Mouse (Mus musculus) intestine, embryonic 16.5 days (tissue): ENCODE data around the gene Kmt5c. TPM values are rescaled to one million over a fixed set of nuclear protein-coding genes. Genes with fewer than 3 reads are reported as not detected.

Experiments
- ATAC-seq: fragments of 200-750 bp; cut with Nextera tagmentation; 2 replicates; pipeline ENCODE4 v1.8.0; 2017; ENCODE audit warnings: moderate TSS enrichment, moderate library complexity
- H3K27ac ChIP-seq: fragments of 300-500 bp; sonication (generic); 2 replicates; pipeline ENCODE4 v1.5.1; 2014; ENCODE audit warnings: mild to moderate bottlenecking, low read length
- H3K27me3 ChIP-seq: fragments of 300-500 bp; sonication (generic); replicated peaks from 2 replicates; pipeline ENCODE4 v1.6.1; 2014; ENCODE audit warnings: low read length, control low read depth, mixed read lengths; ENCODE audit not compliant: control insufficient read depth, insufficient read depth
- H3K36me3 ChIP-seq: fragments of 300-500 bp; sonication (generic); 2 replicates; pipeline ENCODE4 v1.6.1; 2014; ENCODE audit warnings: low read length, control low read depth; ENCODE audit not compliant: control insufficient read depth, insufficient read depth
- H3K4me1 ChIP-seq: fragments of 300-500 bp; sonication (generic); 2 replicates; pipeline ENCODE4 v1.6.1; 2014; ENCODE audit warnings: low read length, control low read depth, mixed read lengths; ENCODE audit not compliant: control insufficient read depth, insufficient read depth
- H3K4me2 ChIP-seq: fragments of 300-500 bp; sonication (generic); 2 replicates; pipeline ENCODE4 v1.6.1; 2014; ENCODE audit warnings: low read depth, low read length, control low read depth
- H3K4me3 ChIP-seq: fragments of 300-500 bp; sonication (generic); 2 replicates; pipeline ENCODE4 v1.5.1; 2014; ENCODE audit warnings: mild to moderate bottlenecking, low read length
- H3K9ac ChIP-seq: fragments of 300-500 bp; sonication (generic); 2 replicates; pipeline ENCODE4 v1.6.1; 2014; ENCODE audit warnings: low read depth, low read length
- H3K9me3 ChIP-seq: fragments of 300-500 bp; sonication (generic); 2 replicates; pipeline ENCODE4 v1.6.1; 2016; ENCODE audit warnings: low read length, control low read depth; ENCODE audit not compliant: control insufficient read depth
- WGBS: fragments of 180-500 bp; shearing (Covaris S2); extraction: QIAGEN DNeasy Blood & Tissue Kit; methylation state at CpG from one replicate; pipeline ENCODE4 v1.1.7; 2014; 5-methylcytosine and 5-hydroxymethylcytosine counted together
- polyA plus RNA-seq: library from polyadenylated mRNA; unstranded; fragments of >200 nt; fragmentation: Nextera tagmentation; extraction: Ambion mirVana; gene quantifications from 2 replicates; pipeline ENCODE4 v1.2.1, GENCODE M21; 2015

Kmt5c gene
- polyA plus RNA-seq, 1 experiment from 2014 or later = 76.0 TPM

DNA sequence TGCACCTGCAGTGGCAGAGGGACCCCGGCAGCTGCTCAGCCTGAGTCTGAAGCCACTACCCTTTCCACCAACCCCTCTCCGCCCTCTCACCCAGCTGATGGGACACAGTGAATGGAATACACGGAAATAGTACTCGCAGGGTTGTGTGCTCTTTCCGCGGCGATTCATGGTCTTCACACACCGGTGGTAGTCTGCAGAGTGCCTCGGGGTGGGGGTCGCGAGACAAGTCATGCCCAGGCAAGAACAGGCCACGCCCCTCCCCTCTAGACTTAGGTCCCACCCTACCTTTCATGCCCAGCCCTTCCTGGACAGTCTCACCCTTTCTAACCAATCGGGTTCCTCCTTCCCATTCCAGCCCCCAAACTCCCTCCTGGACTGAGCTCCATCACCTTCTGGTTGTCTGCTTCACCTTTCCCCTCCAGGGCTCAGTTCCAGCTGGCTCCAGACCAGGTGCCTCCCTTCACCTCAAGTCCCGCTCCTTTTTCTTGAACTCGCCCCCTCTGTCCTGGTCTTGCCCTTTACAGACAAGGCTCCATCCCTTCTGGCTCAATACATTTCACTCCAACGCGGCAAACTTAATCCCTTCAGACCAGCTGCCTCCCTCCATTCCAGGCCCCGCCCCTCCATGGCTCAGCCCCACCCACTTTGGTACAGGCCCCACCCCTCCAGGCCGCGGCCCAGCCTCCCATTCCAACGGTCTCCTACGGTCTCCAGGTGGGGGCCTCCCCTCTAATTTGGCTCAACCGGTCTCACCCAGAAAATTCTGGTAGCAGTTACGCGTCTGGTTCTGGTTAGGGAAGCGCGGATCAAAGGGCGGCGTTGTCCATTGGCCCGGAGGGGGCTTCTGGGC, 12.3 kb downstream of the Kmt5c start:
- Histone ChIP-seq H3K9ac (peak overlapping the region; percentile 65), H3K27ac (peak overlapping the region; percentile 21; the same call in 1 of the 2 replicates), H3K9me3 (no peaks in the 10 kb centered on the region), H3K4me2 (peak overlapping the region; percentile 74), H3K4me3 (peak overlapping the region; percentile 51), H3K36me3 (no peaks in the 10 kb centered on the region), H3K27me3 (no peaks in the 10 kb centered on the region), H3K4me1 (peaks cover 9% of the 10 kb centered on the region)
- ATAC-seq = peak; percentile 85
- WGBS = 3% methylated on average over 30 of the region's 30 CpGs

DNA sequence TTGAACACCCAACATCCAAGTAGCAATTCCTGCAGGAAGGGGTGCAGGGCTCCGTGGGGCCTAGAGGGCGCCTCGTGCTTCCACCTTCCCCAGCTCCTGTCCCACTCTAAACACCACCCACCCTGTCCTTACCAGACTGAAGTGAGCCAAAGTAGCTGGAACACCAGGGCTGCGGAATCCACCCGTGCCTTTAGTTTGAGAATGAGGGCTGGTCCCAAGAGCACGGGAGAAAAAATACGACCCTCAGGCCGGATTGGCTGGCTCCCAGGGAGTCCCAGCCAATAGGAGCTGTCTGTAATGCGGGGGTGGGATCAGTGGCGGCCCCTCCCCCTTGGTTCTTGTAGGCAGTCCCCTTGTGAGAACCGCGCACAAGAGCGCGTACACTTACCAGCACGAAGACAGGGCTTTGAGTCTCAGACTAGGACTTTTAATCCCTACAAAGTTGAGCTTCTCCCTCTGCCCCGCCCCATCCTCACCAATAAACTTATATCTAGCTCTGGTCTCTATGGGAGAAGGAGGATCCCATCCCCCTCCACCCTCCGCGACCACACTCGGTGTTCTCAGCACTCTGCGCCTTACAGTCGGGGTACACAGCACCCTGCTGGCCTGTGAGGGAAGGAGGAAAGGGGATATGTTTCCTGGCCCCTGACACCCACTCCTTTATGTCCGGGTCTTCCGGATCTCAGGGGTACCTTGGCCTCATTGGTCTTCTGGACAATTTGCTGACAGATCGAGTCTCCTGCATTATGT, 13.1 kb downstream of the Kmt5c start, which contains the start of gene Cox6b2:
TSS of gene Cox6b2 (minus strand) at position 274 of the 750 bp plus-strand sequence.
- H3K27me3 ChIP-seq = no peaks in the 10 kb centered on the region
- H3K27ac ChIP-seq = peak within 1 kb of the TSS; percentile 21; the same call in 1 of the 2 replicates
- no peaks in the 10 kb centered on the region for H3K9me3 ChIP-seq
- peaks cover 9% of the 10 kb centered on the region for H3K4me1 ChIP-seq
- H3K9ac ChIP-seq = peak within 1 kb of the TSS; percentile 65
- H3K4me3 ChIP-seq = peak within 1 kb of the TSS; percentile 51
- WGBS = 4% methylated on average over 24 of the region's 24 CpGs
- peak within 1 kb of the TSS; percentile 74 for H3K4me2 ChIP-seq
- peak; percentile 94 for ATAC-seq
- H3K36me3 ChIP-seq = no peaks in the 10 kb centered on the region

DNA sequence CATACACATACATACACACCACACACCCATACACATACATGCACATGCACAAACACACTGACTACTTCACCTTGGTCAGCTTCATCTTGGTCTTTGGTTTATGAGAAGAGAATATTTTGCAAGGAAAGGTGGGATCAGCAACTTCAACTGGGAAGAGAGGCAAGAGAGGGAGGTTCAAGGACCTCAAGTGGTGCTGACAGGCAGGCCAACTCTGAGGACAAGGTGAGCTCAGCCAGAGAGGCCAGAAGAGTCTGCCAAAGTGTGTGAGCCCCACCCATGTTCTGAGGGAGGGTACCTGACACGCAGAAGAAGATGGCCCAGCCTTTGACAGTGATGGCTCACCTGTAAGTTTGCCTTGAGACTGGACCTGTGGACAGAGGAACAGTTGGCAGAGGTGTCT, 19.8 kb downstream of the Kmt5c start:
- Histone ChIP-seq H3K9me3 (no peaks in the 10 kb centered on the region), H3K9ac (no peak overlapping the region), H3K4me1 (no peaks in the 10 kb centered on the region), H3K27me3 (no peaks in the 10 kb centered on the region), H3K4me3 (no peak overlapping the region), H3K27ac (no peak overlapping the region), H3K4me2 (no peak overlapping the region), H3K36me3 (no peaks in the 10 kb centered on the region)
- no peak for ATAC-seq
- 30% methylated on average over 1 of the region's 1 CpGs for WGBS

- H3K9me3 ChIP-seq = no peaks in the 10 kb centered on the region
- H3K4me3 ChIP-seq = no peak overlapping the region
- WGBS = 9% methylated on average over 4 of the region's 4 CpGs
- no peaks in the 10 kb centered on the region for H3K36me3 ChIP-seq
- 0 out of 2 replicates have a peak, but pooled peaks cover 4% of the 10 kb centered on the region for H3K4me1 ChIP-seq
- no peak overlapping the region for H3K9ac ChIP-seq
- H3K27me3 ChIP-seq = no peaks in the 10 kb centered on the region
- no peak overlapping the region for H3K27ac ChIP-seq
- H3K4me2 ChIP-seq = no peak overlapping the region
- ATAC-seq = no peak
Measured at GRCm38 (mm10) chr7:4764946-4765710, 25.2 kb downstream of the Kmt5c start.

DNA sequence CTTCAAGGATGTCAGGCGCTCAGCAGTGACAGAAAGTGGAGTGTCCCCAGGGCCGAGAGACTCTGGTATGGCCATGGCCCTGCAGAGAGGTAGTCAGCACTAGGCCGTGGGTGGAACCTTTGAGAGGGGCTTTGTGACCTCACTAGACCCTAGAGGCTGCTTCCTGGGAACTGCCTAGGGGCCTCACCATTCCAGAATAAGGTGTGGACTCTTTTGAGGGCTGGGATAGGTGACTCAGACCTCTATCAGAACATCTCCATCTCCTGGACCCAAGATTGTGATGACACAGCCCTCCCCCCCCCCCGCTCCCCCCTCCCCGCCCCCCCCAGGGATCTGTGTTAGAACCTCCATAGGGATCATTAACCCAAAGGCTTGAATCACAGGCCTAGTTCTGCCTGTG, 31.3 kb downstream of the Kmt5c start, which contains the start of gene Fam71e2:
TSS of gene Fam71e2 (minus strand) at position 101 of the 400 bp plus-strand sequence.
- no peaks in the 10 kb centered on the region for H3K36me3 ChIP-seq
- 73% methylated on average over 4 of the region's 5 CpGs for WGBS
- H3K4me1 ChIP-seq = no peaks in the 10 kb centered on the region
- no peak within 1 kb of the TSS for H3K27ac ChIP-seq
- H3K4me3 ChIP-seq = no peak within 1 kb of the TSS
- H3K27me3 ChIP-seq = peaks cover 13% of the 10 kb centered on the region
- no peak within 1 kb of the TSS for H3K4me2 ChIP-seq
- ATAC-seq = no peak
- no peaks in the 10 kb centered on the region for H3K9me3 ChIP-seq
- no peak within 1 kb of the TSS for H3K9ac ChIP-seq

DNA sequence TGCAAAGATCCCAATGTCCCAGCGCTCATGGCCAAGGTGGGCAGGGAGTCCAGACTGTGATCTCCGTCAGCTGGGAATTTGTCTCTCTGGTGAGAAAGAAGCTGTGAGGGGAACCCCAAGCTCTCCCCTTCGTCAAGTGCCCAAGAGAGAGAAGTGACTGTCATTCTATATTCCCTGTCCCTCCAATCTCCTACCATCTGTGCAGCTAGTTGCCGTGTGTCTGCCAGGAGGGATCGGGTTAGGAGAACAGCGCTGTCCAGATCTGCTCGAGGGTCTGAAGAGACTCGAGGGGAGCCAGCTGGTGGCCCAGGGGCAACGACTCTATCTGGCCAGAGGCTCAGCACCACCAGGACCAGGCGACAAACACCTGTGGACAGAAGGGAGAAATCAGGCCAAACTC, 36.2 kb downstream of the Kmt5c start:
- 48% methylated on average over 10 of the region's 10 CpGs for WGBS

GRCm38 (mm10) chr7:4776861-4777830, 37.2 kb downstream of the Kmt5c start:
- Histone ChIP-seq H3K27me3 (peaks cover 42% of the 10 kb centered on the region), H3K4me1 (peaks cover 11% of the 10 kb centered on the region), H3K36me3 (no peaks in the 10 kb centered on the region), H3K9ac (peak overlapping the region; percentile 59), H3K4me2 (peak overlapping the region; percentile 59), H3K4me3 (peak overlapping the region; percentile 49), H3K27ac (no peak overlapping the region), H3K9me3 (no peaks in the 10 kb centered on the region)
- under 1% methylated on average over 37 of the region's 56 CpGs for WGBS
- ATAC-seq = peak; percentile 73

More for the DNA sequence above, 36.2 kb downstream of the Kmt5c start:
- Histone ChIP-seq H3K27me3 (peaks cover 42% of the 10 kb centered on the region), H3K27ac (no peak overlapping the region), H3K4me1 (peaks cover 11% of the 10 kb centered on the region), H3K4me2 (no peak overlapping the region), H3K9me3 (no peaks in the 10 kb centered on the region), H3K4me3 (no peak overlapping the region), H3K9ac (no peak overlapping the region), H3K36me3 (no peaks in the 10 kb centered on the region)
- ATAC-seq = no peak

DNA sequence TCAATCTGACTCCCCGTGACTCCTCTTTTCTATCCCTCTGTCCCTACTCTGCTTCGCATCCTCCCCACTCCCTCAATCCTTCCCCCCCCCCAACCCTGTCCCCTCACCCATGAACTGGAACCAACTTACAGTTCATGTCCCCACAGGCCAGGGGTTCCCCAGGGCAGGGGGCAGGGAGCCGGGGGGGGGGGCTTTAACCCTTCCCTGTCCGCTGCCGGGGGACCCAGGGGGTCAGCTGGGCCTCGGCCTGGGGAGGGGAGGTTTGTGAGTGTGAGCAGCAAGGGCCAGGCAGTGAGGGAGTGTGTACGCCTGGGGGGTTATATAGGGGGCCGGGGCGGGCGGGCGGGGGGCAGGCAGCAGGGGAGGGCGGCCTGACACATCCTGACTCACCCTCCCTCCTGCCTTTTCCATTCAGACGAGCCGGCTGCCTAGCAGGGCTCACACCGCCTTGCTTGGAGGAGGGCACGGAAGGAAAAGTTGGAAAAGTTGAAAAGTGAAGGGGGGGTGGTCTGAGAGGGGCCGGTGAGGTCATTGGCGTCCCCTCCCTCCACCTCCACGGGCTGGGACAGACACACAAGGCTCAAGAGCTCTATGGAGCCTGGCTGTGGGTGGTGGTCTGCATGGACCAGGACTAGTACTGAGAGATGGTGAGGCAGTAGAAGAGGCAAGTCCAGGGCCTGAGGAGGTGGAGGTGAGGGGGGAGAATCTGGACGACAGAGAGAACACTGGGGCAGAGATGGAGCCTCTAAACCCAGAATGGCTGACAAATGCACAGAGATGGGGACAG, 38.1 kb downstream of the Kmt5c start:
- no peak overlapping the region for H3K9ac ChIP-seq
- H3K27ac ChIP-seq = no peak overlapping the region
- WGBS = 4% methylated on average over 17 of the region's 20 CpGs
- no peaks in the 10 kb centered on the region for H3K36me3 ChIP-seq
- H3K4me2 ChIP-seq = no peak overlapping the region
- no peak overlapping the region for H3K4me3 ChIP-seq
- no peaks in the 10 kb centered on the region for H3K9me3 ChIP-seq
- no peak for ATAC-seq
- peaks cover 11% of the 10 kb centered on the region for H3K4me1 ChIP-seq
- peaks cover 42% of the 10 kb centered on the region for H3K27me3 ChIP-seq
